Mouse (Mus musculus) CH12.LX (cell line): ENCODE measurements around the gene Slc25a26. TPM values are rescaled to one million over a fixed set of nuclear protein-coding genes. Genes with fewer than 3 reads are reported as not detected.

ENCODE experiments used
- polyA plus RNA-seq: library from polyadenylated mRNA; unstranded; fragments of >175 nt; gene quantifications from 2 replicates; pipeline ENCODE4 v1.2.1, GENCODE M21; 2012; ENCODE audit warnings: low read depth; ENCODE audit not compliant: insufficient read length
- total RNA-seq, 2 experiments: library from RNA; depleted of rRNA; stranded (reverse); fragments of 300-350 nt in 1 of 2; fragments of >200 nt in 1 of 2; gene quantifications; 2 replicates each; pipeline ENCODE4 v1.2.3; 2012 to 2014

Slc25a26 gene
- total and polyA plus RNA-seq, 3 experiments, result 5.5 to 9.9 (median 5.9) TPM

Other genes with a start within 250 kb of the Slc25a26 start
- gene Magi1, start 216.4 kb upstream of the Slc25a26 start, total RNA-seq (2012; rRNA removed), result not detected in 2 replicates
- gene Magi1, start 216.4 kb upstream of the Slc25a26 start, total RNA-seq (2014; rRNA removed), result not detected in 2 replicates
- gene Magi1, start 216.4 kb upstream of the Slc25a26 start, polyA plus RNA-seq, result not detected in 2 replicates
- not detected in 2 replicates for gene Lrig1, start 199.8 kb downstream of the Slc25a26 start, total RNA-seq (2012; rRNA removed)
- gene Lrig1, start 199.8 kb downstream of the Slc25a26 start, total RNA-seq (2014; rRNA removed), result 0.14 TPM in 1 of 2 replicates, not detected in the other
- gene Lrig1, start 199.8 kb downstream of the Slc25a26 start, polyA plus RNA-seq, result 0.22 and 0.43 TPM in 2 replicates